Mouse (Mus musculus) heart, embryonic 14.5 days (tissue): ENCODE measurements around the gene Tmem44. TPM values are rescaled to one million over a fixed set of nuclear protein-coding genes. Genes with fewer than 3 reads are reported as not detected.

Experiments used
- ATAC-seq: fragments of 200-750 bp; cut with Nextera tagmentation; 2 replicates; pipeline ENCODE4 v1.8.0; 2017; ENCODE audit warnings: low read depth, moderate TSS enrichment; ENCODE audit not compliant: insufficient number of reproducible peaks, insufficient read depth, low FRiP score
- H3K27ac ChIP-seq, 2 experiments: fragments of 200-500 bp in 1 of 2; fragments of 300-500 bp in 1 of 2; sonication (generic) in 1 of 2; replicated peaks in 1 of 2; 2 replicates each; pipeline ENCODE4 v1.5.1; 2012 to 2014; ENCODE audit warnings: low read depth in 2 of 2, low read length in 2 of 2, control low read depth in 1 of 2, mild to moderate bottlenecking in 1 of 2, mixed read lengths in 1 of 2; ENCODE audit not compliant: control insufficient read depth in 1 of 2, insufficient read depth in 1 of 2
- H3K27me3 ChIP-seq: fragments of 300-500 bp; sonication (generic); 2 replicates; pipeline ENCODE4 v1.6.1; 2014; ENCODE audit warnings: mild to moderate bottlenecking, low read length, control low read depth; ENCODE audit not compliant: control insufficient read depth, insufficient read depth
- H3K36me3 ChIP-seq: fragments of 300-500 bp; sonication (generic); 2 replicates; pipeline ENCODE4 v1.6.1; 2014; ENCODE audit warnings: mild to moderate bottlenecking, control low read depth, low read length, mixed read lengths; ENCODE audit not compliant: control insufficient read depth, insufficient read depth
- H3K4me1 ChIP-seq, 2 experiments: fragments of 200-500 bp in 1 of 2; fragments of 300-500 bp in 1 of 2; sonication (generic) in 1 of 2; 2 replicates each; pipeline ENCODE4 v1.6.1; 2012 to 2014; ENCODE audit warnings: low read length in 2 of 2, control low read depth in 1 of 2, mixed read lengths in 1 of 2; ENCODE audit not compliant: control insufficient read depth in 2 of 2, insufficient read depth in 2 of 2
- H3K4me2 ChIP-seq: fragments of 300-500 bp; sonication (generic); 2 replicates; pipeline ENCODE4 v1.6.1; 2014; ENCODE audit warnings: mild to moderate bottlenecking, low read length
- H3K4me3 ChIP-seq, 2 experiments: fragments of 200-500 bp in 1 of 2; fragments of 300-500 bp in 1 of 2; sonication (generic) in 1 of 2; 2 replicates each; pipeline ENCODE4 v1.5.1; 2012 to 2014; ENCODE audit warnings: low read length in 2 of 2, mild to moderate bottlenecking in 2 of 2, control low read depth in 1 of 2, low read depth in 1 of 2, moderate library complexity in 1 of 2; ENCODE audit not compliant: control insufficient read depth in 1 of 2, insufficient read depth in 1 of 2
- H3K9ac ChIP-seq: fragments of 300-500 bp; sonication (generic); 2 replicates; pipeline ENCODE4 v1.6.1; 2014; ENCODE audit warnings: mild to moderate bottlenecking, low read length
- H3K9me3 ChIP-seq: fragments of 300-500 bp; sonication (generic); 2 replicates; pipeline ENCODE4 v1.6.1; 2016; ENCODE audit warnings: low read length, control low read depth; ENCODE audit not compliant: control insufficient read depth
- WGBS: fragments of 180-500 bp; shearing (Covaris S2); extraction: QIAGEN DNeasy Blood & Tissue Kit; methylation state at CpG from one replicate; pipeline ENCODE4 v1.1.7; 2014; 5-methylcytosine and 5-hydroxymethylcytosine counted together
- polyA plus RNA-seq: library from polyadenylated mRNA; unstranded; fragments of >200 nt; fragmentation: Nextera tagmentation; extraction: Ambion mirVana; gene quantifications from 2 replicates; pipeline ENCODE4 v1.2.1, GENCODE M21; 2014

Tmem44 gene
- polyA plus RNA-seq, 1 experiment from 2014 or later, result 24.2 TPM

DNA sequence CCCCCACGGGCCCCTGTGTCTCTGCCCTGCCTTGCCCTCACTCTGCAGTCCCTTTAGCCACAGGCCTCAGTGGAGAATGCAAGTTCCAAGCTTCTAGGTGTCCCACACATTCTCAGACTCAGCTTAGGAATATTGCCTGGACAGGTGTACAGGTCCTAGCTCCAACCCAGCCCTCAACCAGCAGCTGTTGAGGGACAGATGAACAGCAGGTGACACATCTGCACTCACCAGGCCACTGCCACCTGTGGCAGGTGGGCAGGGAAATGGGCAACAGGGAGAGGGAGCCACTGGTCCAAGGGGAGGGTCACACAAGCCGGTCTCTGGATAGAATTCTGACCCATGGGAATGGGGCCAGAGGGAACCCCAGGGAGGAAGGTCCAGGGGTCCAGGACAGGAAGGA is 22.8 kb downstream of the Tmem44 start:
- Histone ChIP-seq H3K9ac (no peak overlapping the region), H3K4me2 (no peak overlapping the region), H3K36me3 (peaks cover 43% of the 10 kb centered on the region), H3K27ac (no peak overlapping the region), H3K4me3 (no peak overlapping the region), H3K9me3 (no peaks in the 10 kb centered on the region), H3K27me3 (no peaks in the 10 kb centered on the region), H3K4me1 (peaks cover 0 to 3% of the 10 kb centered on the region in 2 experiments; a peak in 1 of 4 replicates)
- WGBS, result 74% methylated on average over 2 of the region's 2 CpGs
- no peak for ATAC-seq

DNA sequence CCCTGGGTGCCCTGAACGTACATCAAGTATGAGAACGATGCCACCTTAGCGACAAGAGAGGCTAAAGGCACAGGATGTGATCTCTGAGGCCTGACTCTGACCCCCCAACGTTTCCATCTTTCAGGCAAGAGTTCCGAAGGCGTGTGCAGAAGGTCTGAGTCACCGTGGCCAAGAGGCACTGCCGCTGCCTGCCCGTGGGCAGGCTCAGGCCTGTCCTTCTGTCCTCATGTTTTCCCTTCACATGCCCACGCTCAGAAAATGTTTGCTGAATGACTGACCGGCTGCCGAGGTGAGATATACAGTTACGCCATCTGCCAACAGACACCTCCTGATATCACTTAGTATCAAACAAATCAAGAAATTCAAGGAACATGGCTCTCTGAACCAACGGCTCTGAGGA is 24.9 kb downstream of the Tmem44 start:
- Histone ChIP-seq H3K4me2 (no peak overlapping the region), H3K9ac (no peak overlapping the region), H3K36me3 (peaks cover 58% of the 10 kb centered on the region), H3K4me1 (no peaks in the 10 kb centered on the region), H3K27ac (no peak overlapping the region), H3K27me3 (no peaks in the 10 kb centered on the region), H3K9me3 (no peaks in the 10 kb centered on the region), H3K4me3 (no peak overlapping the region)
- WGBS, result 86% methylated on average over 14 of the region's 14 CpGs
- no peak for ATAC-seq

DNA sequence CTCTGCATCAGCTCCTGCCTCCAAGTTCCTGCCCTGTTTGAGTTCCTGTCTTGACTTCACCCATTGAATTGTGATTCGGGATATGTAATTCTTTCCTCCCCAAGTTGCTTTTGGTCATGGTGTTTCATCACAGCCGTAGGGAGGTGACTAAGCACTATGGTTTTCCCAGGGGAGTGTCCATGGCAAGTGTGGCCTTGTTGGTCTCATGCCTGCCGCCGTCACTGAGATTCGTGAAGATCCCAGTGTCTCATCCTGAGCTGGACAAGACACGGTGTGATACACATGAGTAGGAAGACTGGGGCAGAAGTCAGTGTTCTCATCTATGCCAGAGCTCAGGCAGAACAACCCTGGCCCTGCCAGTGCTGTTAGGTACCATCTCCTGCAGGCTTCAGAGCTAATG is 26.2 kb downstream of the Tmem44 start:
- H3K9me3 ChIP-seq, result no peaks in the 10 kb centered on the region
- no peak for ATAC-seq
- H3K4me2 ChIP-seq, result no peak overlapping the region
- no peaks in the 10 kb centered on the region for H3K27me3 ChIP-seq
- peaks cover 51% of the 10 kb centered on the region for H3K36me3 ChIP-seq
- H3K4me1 ChIP-seq, result peaks cover 0 to 5% of the 10 kb centered on the region in 2 experiments; a peak in 2 of 4 replicates
- no peak overlapping the region for H3K4me3 ChIP-seq
- no peak overlapping the region for H3K27ac ChIP-seq
- H3K9ac ChIP-seq, result no peak overlapping the region
- 91% methylated on average over 6 of the region's 6 CpGs for WGBS

DNA sequence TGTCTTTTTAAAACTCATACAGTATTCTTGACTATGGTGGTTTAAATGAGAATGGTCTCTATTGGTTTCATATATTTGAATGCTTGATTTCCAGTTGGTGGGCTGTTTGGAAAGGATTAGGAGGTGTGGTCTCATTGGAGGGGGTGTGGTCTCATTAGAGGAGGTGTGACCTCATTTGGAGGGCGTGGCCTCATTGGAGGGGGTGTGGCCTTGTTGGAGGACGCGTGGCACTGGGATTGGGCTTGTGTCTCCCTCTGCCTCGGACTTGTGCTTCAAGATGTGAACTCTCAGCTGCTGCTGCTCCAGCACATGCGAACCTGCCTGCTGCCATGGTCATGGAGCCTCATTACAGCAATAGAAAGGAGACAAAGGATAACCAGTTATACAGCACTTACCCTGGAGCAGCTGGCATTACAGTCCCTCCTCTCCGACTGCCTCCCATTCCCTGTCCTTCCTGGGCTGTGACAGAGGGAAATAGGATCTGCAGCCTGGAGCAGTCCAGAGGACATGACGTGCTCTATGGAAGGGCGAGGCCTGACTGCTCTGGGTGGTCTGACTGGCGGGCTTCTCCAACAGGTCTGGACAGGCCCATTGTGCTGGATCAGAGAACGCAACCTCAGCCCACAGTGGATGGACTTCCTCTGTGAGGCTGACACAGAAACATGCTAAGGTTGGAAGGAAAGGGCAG is 28.2 kb downstream of the Tmem44 start:
- WGBS, result 69% methylated on average over 10 of the region's 10 CpGs

DNA sequence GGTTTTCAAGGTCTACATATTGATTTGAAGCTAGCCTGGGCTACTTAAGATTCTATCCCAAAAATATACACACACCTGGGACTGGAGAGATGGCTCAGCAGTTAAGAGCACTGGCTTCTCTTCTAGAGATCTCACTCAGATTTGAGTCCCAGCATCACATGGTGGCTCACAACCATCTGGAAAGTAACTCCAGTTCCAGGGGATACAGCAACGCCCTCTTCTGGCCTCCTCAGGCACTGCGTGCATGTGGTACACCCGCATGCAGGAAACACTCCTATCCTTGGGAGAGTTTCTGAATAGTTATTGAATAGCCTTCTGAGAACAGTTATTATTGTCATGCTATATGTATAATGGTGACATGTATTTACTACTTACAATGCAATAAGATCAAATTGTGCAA is 29.5 kb downstream of the Tmem44 start:
- WGBS, result 58% methylated on average over 3 of the region's 3 CpGs
- no peak for ATAC-seq

More for the DNA sequence above, 28.2 kb downstream of the Tmem44 start:
- H3K4me1 ChIP-seq, result peaks cover 6 to 14% of the 10 kb centered on the region in 2 experiments
- ATAC-seq, result no peak
- H3K4me3 ChIP-seq, result no peak overlapping the region
- no peaks in the 10 kb centered on the region for H3K9me3 ChIP-seq
- H3K27me3 ChIP-seq, result no peaks in the 10 kb centered on the region
- H3K9ac ChIP-seq, result no peak overlapping the region
- H3K27ac ChIP-seq, result no peak overlapping the region
- peaks cover 41% of the 10 kb centered on the region for H3K36me3 ChIP-seq
- H3K4me2 ChIP-seq, result no peak overlapping the region

DNA sequence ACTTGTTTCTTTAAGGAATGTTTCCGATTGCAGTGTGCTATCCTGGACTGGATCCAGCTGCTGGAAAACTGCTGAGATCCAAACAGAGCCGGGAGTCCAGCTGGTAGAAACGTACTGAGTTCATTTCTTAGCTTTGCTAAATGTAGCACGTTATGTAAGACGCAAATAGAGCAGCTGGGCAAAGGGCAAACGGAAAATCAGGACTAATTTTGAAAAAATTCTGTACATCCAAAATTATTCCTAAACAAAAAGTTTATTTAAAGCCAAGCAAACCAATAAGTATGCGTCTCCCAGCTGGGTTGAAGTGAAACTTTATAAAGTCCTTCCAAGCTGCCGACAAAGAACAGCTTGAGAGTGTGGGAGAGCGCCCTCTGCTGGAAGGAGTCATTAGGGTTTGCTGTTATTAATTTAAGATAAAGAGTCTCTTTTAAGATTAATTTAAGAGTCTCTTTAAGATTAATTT is 30.2 kb downstream of the Tmem44 start:
- no peak for ATAC-seq
- Histone ChIP-seq H3K9me3 (peaks cover 1% of the 10 kb centered on the region), H3K27ac (peak overlapping the region in 1 of 2 experiments; percentile 57; a peak in 2 of 4 replicates), H3K4me1 (peaks cover 7 to 14% of the 10 kb centered on the region in 2 experiments), H3K9ac (peak overlapping the region; percentile 39), H3K4me3 (peak overlapping the region in 1 of 2 experiments; percentile 32; a peak in 2 of 4 replicates), H3K36me3 (peaks cover 38% of the 10 kb centered on the region), H3K27me3 (no peaks in the 10 kb centered on the region), H3K4me2 (peak overlapping the region; percentile 59)
- WGBS, result 11% methylated on average over 9 of the region's 9 CpGs

More for the DNA sequence above, 29.5 kb downstream of the Tmem44 start:
- H3K4me2 ChIP-seq, result no peak overlapping the region
- no peaks in the 10 kb centered on the region for H3K9me3 ChIP-seq
- H3K4me3 ChIP-seq, result no peak overlapping the region
- no peak overlapping the region for H3K27ac ChIP-seq
- H3K4me1 ChIP-seq, result peaks cover 7 to 14% of the 10 kb centered on the region in 2 experiments
- no peak overlapping the region for H3K9ac ChIP-seq
- H3K27me3 ChIP-seq, result no peaks in the 10 kb centered on the region
- peaks cover 41% of the 10 kb centered on the region for H3K36me3 ChIP-seq

DNA sequence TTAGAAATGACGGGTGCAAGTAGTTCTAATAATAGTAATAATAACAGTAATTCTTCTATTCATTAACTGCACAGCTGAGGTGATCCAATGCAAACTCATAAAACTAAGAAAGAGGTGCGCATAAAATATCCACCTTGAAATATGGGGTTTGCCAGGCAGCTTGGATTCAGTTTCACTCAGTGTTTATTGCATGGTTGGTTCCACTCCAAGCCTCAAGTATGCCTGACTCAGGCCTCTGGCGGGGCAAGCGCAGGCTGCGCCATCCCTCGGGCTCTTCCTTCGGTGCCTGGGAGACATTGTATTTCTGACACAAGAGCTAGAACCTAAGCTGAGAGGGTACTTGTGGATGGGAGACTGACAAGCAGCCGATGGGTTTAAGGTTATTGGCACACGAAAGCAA is 32.0 kb downstream of the Tmem44 start:
- WGBS, result 75% methylated on average over 9 of the region's 9 CpGs
- Histone ChIP-seq H3K36me3 (peaks cover 33% of the 10 kb centered on the region), H3K4me1 (peaks cover 11 to 21% of the 10 kb centered on the region in 2 experiments), H3K9me3 (peaks cover 3% of the 10 kb centered on the region), H3K27me3 (no peaks in the 10 kb centered on the region), H3K9ac (no peak overlapping the region), H3K4me2 (no peak overlapping the region), H3K27ac (no peak overlapping the region), H3K4me3 (no peak overlapping the region)
- no peak for ATAC-seq
